In genomic region chr12:55272243-55272642, GRCm38 (mm10) we compare ENCODE assay signal across 16 mouse cellular contexts. TPM values are rescaled to one million over a fixed set of nuclear protein-coding genes. Genes with fewer than 3 reads are reported as not detected.
DNase-seq lines count a peak whose midpoint lies in the region; ATAC-seq and TF ChIP-seq lines count a peak whose summit lies in the region.
"Had no signal": no experiment of that assay in that cellular context is flagged by ENCODE, and none has a peak within 500 bp of the region (broad histone marks: within the 10 kb centered on the region; RNA-seq: fewer than 3 reads in every experiment).

No protein-coding gene starts in this region.

- DNase-seq in liver (peak; percentile 6), NIH3T3 (ENCODE audit: low read depth) (peak; percentile 20)
- DNase-seq in embryonic facial prominence, embryonic 11.5 days (ENCODE audit: low spot score): peak; percentile 11
- DNase-seq in left cerebral cortex, adult 8-10 months (ENCODE audit: low spot score in 2 of 2): no peak
- no peak for DNase-seq in layer of hippocampus, postnatal 25 days (ENCODE audit: extremely low spot score in 1 of 2, low spot score in 1 of 2)
- no peak for DNase-seq in midbrain, embryonic 14.5 days
- DNase-seq: adrenal gland, postnatal 25 days; cerebellum, adult 9-11 months; heart, postnatal 14 days had no signal

- ATAC-seq in liver, embryonic 12.5 days: no peak
- no peak for ATAC-seq in embryonic facial prominence, embryonic 11.5 days (replicated peaks; ENCODE audit: insufficient number of reproducible peaks, low FRiP score, low TSS enrichment, low read depth)
- ATAC-seq in midbrain, embryonic 14.5 days (ENCODE audit: low FRiP score, low TSS enrichment): no peak
- ATAC-seq: hindbrain, postnatal 0 days; lung, postnatal 0 days had no signal

- no peak overlapping the region for H3K27ac ChIP-seq in liver, embryonic 12.5 days
- H3K27ac ChIP-seq in embryonic facial prominence, embryonic 11.5 days (replicated peaks; ENCODE audit: low read depth, low read length): no peak overlapping the region
- H3K27ac ChIP-seq in midbrain, embryonic 14.5 days (replicated peaks; ENCODE audit: low read depth, low read length): no peak overlapping the region
- H3K27ac ChIP-seq: embryonic facial prominence, embryonic 13.5 days; forebrain, embryonic 10.5 days; hindbrain, postnatal 0 days; limb, embryonic 15.5 days had no signal

- H3K4me3 ChIP-seq in liver, embryonic 12.5 days: no peak overlapping the region
- no peak overlapping the region for H3K4me3 ChIP-seq in embryonic facial prominence, embryonic 11.5 days (ENCODE audit: low read depth, low read length)
- no peak overlapping the region for H3K4me3 ChIP-seq in myocyte
- H3K4me3 ChIP-seq in midbrain, embryonic 14.5 days (replicated peaks; ENCODE audit: low read depth, low read length): no peak overlapping the region
- H3K4me3 ChIP-seq: embryonic facial prominence, embryonic 13.5 days; forebrain, embryonic 10.5 days; limb, embryonic 15.5 days had no signal

- WGBS in liver, embryonic 12.5 days (ENCODE audit: insufficient replicate concordance): 71% methylated on average over 3 of the region's 3 CpGs
- 85% methylated on average over 3 of the region's 3 CpGs for WGBS in embryonic facial prominence, embryonic 11.5 days
- WGBS in midbrain, embryonic 14.5 days: 81% methylated on average over 3 of the region's 3 CpGs

- H3K9ac ChIP-seq in liver, embryonic 12.5 days: no peak overlapping the region
- H3K9ac ChIP-seq in embryonic facial prominence, embryonic 11.5 days (replicated peaks; ENCODE audit: low read length): no peak overlapping the region
- H3K9ac ChIP-seq in midbrain, embryonic 14.5 days (replicated peaks; ENCODE audit: low read length): no peak overlapping the region
- H3K9ac ChIP-seq: embryonic facial prominence, embryonic 13.5 days; limb, embryonic 15.5 days had no signal

- no peaks in the 10 kb centered on the region for H3K4me1 ChIP-seq in liver, embryonic 12.5 days
- H3K4me1 ChIP-seq in embryonic facial prominence, embryonic 11.5 days (ENCODE audit: control insufficient read depth, insufficient read depth, low read length): no peaks in the 10 kb centered on the region
- H3K4me1 ChIP-seq in midbrain, embryonic 14.5 days (ENCODE audit: control insufficient read depth, insufficient read depth, low read length): no peaks in the 10 kb centered on the region
- H3K4me1 ChIP-seq: embryonic facial prominence, embryonic 13.5 days; forebrain, embryonic 10.5 days; limb, embryonic 15.5 days had no signal

- H3K27me3 ChIP-seq in liver, embryonic 12.5 days (replicated peaks): no peaks in the 10 kb centered on the region
- no peaks in the 10 kb centered on the region for H3K27me3 ChIP-seq in embryonic facial prominence, embryonic 11.5 days (ENCODE audit: control insufficient read depth, insufficient read depth, low read length)
- H3K27me3 ChIP-seq in myocyte (ENCODE audit: control insufficient read depth, insufficient read depth, insufficient read length): no peaks in the 10 kb centered on the region
- H3K27me3 ChIP-seq in midbrain, embryonic 14.5 days (ENCODE audit: control insufficient read depth, insufficient read depth, low read length): no peaks in the 10 kb centered on the region
- H3K27me3 ChIP-seq: embryonic facial prominence, embryonic 13.5 days; limb, embryonic 15.5 days had no signal

- no peaks in the 10 kb centered on the region for H3K79me2 ChIP-seq in myocyte (ENCODE audit: control insufficient read depth, insufficient read depth)

- no peak for TF ChIP-seq POLR2A in myocyte (IDR thresholded peaks at IDR 0.05; ENCODE audit: insufficient read length, low read depth)

- H3K9me3 ChIP-seq in liver, embryonic 12.5 days (replicated peaks): no peaks in the 10 kb centered on the region
- no peaks in the 10 kb centered on the region for H3K9me3 ChIP-seq in embryonic facial prominence, embryonic 11.5 days (replicated peaks; ENCODE audit: control insufficient read depth, low read length)
- no peaks in the 10 kb centered on the region for H3K9me3 ChIP-seq in midbrain, embryonic 14.5 days (ENCODE audit: control insufficient read depth, low read length)
- H3K9me3 ChIP-seq: embryonic facial prominence, embryonic 13.5 days; forebrain, embryonic 10.5 days; limb, embryonic 15.5 days had no signal

- peaks cover 3% of the 10 kb centered on the region; the same call in 1 of the 2 replicates for H3K36me3 ChIP-seq in liver, embryonic 12.5 days
- H3K36me3 ChIP-seq in embryonic facial prominence, embryonic 11.5 days (replicated peaks; ENCODE audit: control insufficient read depth, insufficient read depth, low read depth, low read length): no peaks in the 10 kb centered on the region
- H3K36me3 ChIP-seq in myocyte (ENCODE audit: control insufficient read depth, insufficient read depth): no peaks in the 10 kb centered on the region
- no peaks in the 10 kb centered on the region for H3K36me3 ChIP-seq in midbrain, embryonic 14.5 days (ENCODE audit: control insufficient read depth, insufficient read depth, low read length)
- H3K36me3 ChIP-seq: embryonic facial prominence, embryonic 13.5 days had no signal

- H3ac ChIP-seq in myocyte (ENCODE audit: control insufficient read depth, insufficient read length): no peak overlapping the region

- H3K4me2 ChIP-seq in liver, embryonic 12.5 days: no peak overlapping the region
- no peak overlapping the region for H3K4me2 ChIP-seq in embryonic facial prominence, embryonic 11.5 days (ENCODE audit: low read depth, low read length)
- H3K4me2 ChIP-seq in myocyte (ENCODE audit: low read depth): no peak overlapping the region
- H3K4me2 ChIP-seq in midbrain, embryonic 14.5 days (ENCODE audit: low read length): no peak overlapping the region
- H3K4me2 ChIP-seq: embryonic facial prominence, embryonic 13.5 days; limb, embryonic 15.5 days had no signal

TF ChIP-seq in myocyte, 11 proteins besides CTCF, POLR2A, EP300 and RAD21:
- TF ChIP-seq REST (IDR thresholded peaks at IDR 0.05; ENCODE audit: insufficient read depth, insufficient read length) (peak; percentile 77), POLR2AphosphoS2 (IDR thresholded peaks at IDR 0.05; ENCODE audit: insufficient read length, low read depth) (no peak), CEBPB (IDR thresholded peaks at IDR 0.05; ENCODE audit: insufficient read depth, poor library complexity, severe bottlenecking) (no peak), MYOD1 (IDR thresholded peaks at IDR 0.05; ENCODE audit: control insufficient read depth in 1 of 3, insufficient read length in 2 of 3, low read depth in 2 of 3) (peak in 1 of 3 experiments; percentile 17)

RNA-seq across cellular contexts. Expression of gene 1110008L16Rik, which starts 27.1 kb away (rescaled TPM):
- polyA plus RNA-seq in liver, embryonic 12.5 days (2016; fragmentation: Nextera tagmentation; extraction: Ambion mirVana): 12.4 and 13.4 TPM in 2 replicates
- polyA plus RNA-seq in embryonic facial prominence, embryonic 11.5 days (2014; fragmentation: Nextera tagmentation; extraction: Ambion mirVana): 21.6 and 22.0 TPM in 2 replicates
- 8.2 TPM for polyA plus RNA-seq in myocyte (2012; fragmentation: generic; extraction: Trizol)
- total RNA-seq in left cerebral cortex, adult 8-10 months (2022): 10 to 100 TPM in 2 of 4 experiments, 1 to 10 TPM in 2; 8.9 to 11.5 (median 10.3) TPM
- total RNA-seq in layer of hippocampus, postnatal 25 days (2021): 1 to 10 TPM; 9.3 to 9.4 TPM
- polyA plus RNA-seq in midbrain, embryonic 14.5 days (2014; fragmentation: Nextera tagmentation; extraction: Ambion mirVana): 9.5 and 10.5 TPM in 2 replicates

RNA-seq across cellular contexts. Expression of gene Ppp2r3c, which starts 30.6 kb away (rescaled TPM):
- polyA plus RNA-seq in liver, embryonic 12.5 days (2016; fragmentation: Nextera tagmentation; extraction: Ambion mirVana): 10.3 and 11.8 TPM in 2 replicates
- polyA plus RNA-seq in embryonic facial prominence, embryonic 11.5 days (2014; fragmentation: Nextera tagmentation; extraction: Ambion mirVana): 28.8 and 31.0 TPM in 2 replicates
- polyA plus RNA-seq in myocyte (2012; fragmentation: generic; extraction: Trizol): 5.3 TPM
- 10 to 100 TPM; 11.6 to 13.8 (median 12.8) TPM for total RNA-seq in left cerebral cortex, adult 8-10 months (2022)
- 10 to 100 TPM; 12.2 to 14.3 TPM for total RNA-seq in layer of hippocampus, postnatal 25 days (2021)
- 20.4 and 25.7 TPM in 2 replicates for polyA plus RNA-seq in midbrain, embryonic 14.5 days (2014; fragmentation: Nextera tagmentation; extraction: Ambion mirVana)

RNA-seq across cellular contexts. Expression of gene Srp54c, which starts 42.3 kb away (rescaled TPM):
- 49.3 and 51.6 TPM in 2 replicates for polyA plus RNA-seq in liver, embryonic 12.5 days (2016; fragmentation: Nextera tagmentation; extraction: Ambion mirVana)
- 85.3 and 97.2 TPM in 2 replicates for polyA plus RNA-seq in embryonic facial prominence, embryonic 11.5 days (2014; fragmentation: Nextera tagmentation; extraction: Ambion mirVana)
- 19.5 TPM for polyA plus RNA-seq in myocyte (2012; fragmentation: generic; extraction: Trizol)
- total RNA-seq in left cerebral cortex, adult 8-10 months (2022): 10 to 100 TPM; 33.4 to 40.9 (median 35.9) TPM
- total RNA-seq in layer of hippocampus, postnatal 25 days (2021): 10 to 100 TPM; 32.0 to 34.7 TPM
- polyA plus RNA-seq in midbrain, embryonic 14.5 days (2014; fragmentation: Nextera tagmentation; extraction: Ambion mirVana): 79.0 and 86.1 TPM in 2 replicates

Comparison
In these comparisons a context has a peak if more than half of its experiments do, and no peak if none do; other contexts are left out.
1. DNase-seq: peak in liver (single experiment), NIH3T3 (single experiment) and embryonic facial prominence, embryonic 11.5 days (single experiment); none in left cerebral cortex, adult 8-10 months (0 of 2), layer of hippocampus, postnatal 25 days (0 of 2) and midbrain, embryonic 14.5 days (single experiment).